Mouse (Mus musculus) midbrain, embryonic 12.5 days (tissue): ENCODE data around the gene Arhgef10l. TPM values are rescaled to one million over a fixed set of nuclear protein-coding genes. Genes with fewer than 3 reads are reported as not detected.

Experiments
- ATAC-seq: fragments of 200-750 bp; cut with Nextera tagmentation; 2 replicates; pipeline ENCODE4 v1.8.0; 2017; ENCODE audit warnings: low read depth, moderate TSS enrichment, moderate library complexity; ENCODE audit not compliant: low FRiP score
- H3K27ac ChIP-seq: fragments of 300-500 bp; sonication (generic); replicated peaks from 2 replicates; pipeline ENCODE4 v1.5.1; 2016; ENCODE audit warnings: mild to moderate bottlenecking
- H3K27me3 ChIP-seq: fragments of 300-500 bp; sonication (generic); 2 replicates; pipeline ENCODE4 v1.6.1; 2016; ENCODE audit warnings: mild to moderate bottlenecking
- H3K36me3 ChIP-seq: fragments of 300-500 bp; sonication (generic); 2 replicates; pipeline ENCODE4 v1.6.1; 2016
- H3K4me1 ChIP-seq: fragments of 300-500 bp; sonication (generic); 2 replicates; pipeline ENCODE4 v1.6.1; 2016
- H3K4me2 ChIP-seq: fragments of 300-500 bp; sonication (generic); replicated peaks from 2 replicates; pipeline ENCODE4 v1.6.1; 2016; ENCODE audit warnings: mild to moderate bottlenecking, moderate library complexity
- H3K4me3 ChIP-seq: fragments of 300-500 bp; sonication (generic); 2 replicates; pipeline ENCODE4 v1.5.1; 2016; ENCODE audit warnings: mild to moderate bottlenecking
- H3K9ac ChIP-seq: fragments of 300-500 bp; sonication (generic); replicated peaks from 2 replicates; pipeline ENCODE4 v1.6.1; 2016; ENCODE audit warnings: mild to moderate bottlenecking, moderate library complexity
- H3K9me3 ChIP-seq: fragments of 300-500 bp; sonication (generic); 2 replicates; pipeline ENCODE4 v1.6.1; 2016; ENCODE audit warnings: mild to moderate bottlenecking
- WGBS: fragments of 180-500 bp; shearing (Covaris S2); methylation state at CpG from one replicate; pipeline ENCODE4 v1.1.7; 2016; 5-methylcytosine and 5-hydroxymethylcytosine counted together
- polyA plus RNA-seq: library from polyadenylated mRNA; unstranded; fragments of >200 nt; fragmentation: Nextera tagmentation; extraction: Ambion mirVana; gene quantifications from 2 replicates; pipeline ENCODE4 v1.2.1, GENCODE M21; 2016

Gene Arhgef10l
- polyA plus RNA-seq = 34.2 and 36.5 TPM in 2 replicates

DNA sequence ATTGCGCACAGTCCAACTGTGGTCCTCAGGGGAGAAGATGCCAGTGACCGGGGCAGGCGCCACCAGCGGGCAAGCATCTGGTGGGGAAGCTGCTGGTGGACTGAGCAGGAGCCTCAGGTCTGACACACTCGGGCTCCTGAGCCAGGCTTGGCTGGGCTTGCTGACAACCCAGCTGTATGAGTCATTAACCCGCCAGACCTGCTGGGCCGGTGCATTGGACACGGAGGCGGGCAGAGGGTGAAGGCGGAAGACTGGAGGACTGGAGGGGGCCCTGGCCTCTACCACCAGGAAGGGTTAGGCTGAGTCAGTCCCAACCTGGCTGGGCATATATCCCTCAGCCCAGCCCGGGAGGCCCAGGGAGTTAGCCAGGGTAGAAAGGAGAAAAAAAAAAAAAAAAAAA lies at the start of gene Arhgef10l:
TSS of gene Arhgef10l (minus strand) at position 253 of the 400 bp plus-strand sequence.
- no peaks in the 10 kb centered on the region for H3K36me3 ChIP-seq
- no peaks in the 10 kb centered on the region for H3K27me3 ChIP-seq
- no peak within 1 kb of the TSS for H3K4me3 ChIP-seq
- no peak within 1 kb of the TSS for H3K27ac ChIP-seq
- H3K4me2 ChIP-seq = no peak within 1 kb of the TSS
- H3K4me1 ChIP-seq = peaks cover 14% of the 10 kb centered on the region
- WGBS = 81% methylated on average over 11 of the region's 11 CpGs
- no peak for ATAC-seq
- no peak within 1 kb of the TSS for H3K9ac ChIP-seq
- no peaks in the 10 kb centered on the region for H3K9me3 ChIP-seq

DNA sequence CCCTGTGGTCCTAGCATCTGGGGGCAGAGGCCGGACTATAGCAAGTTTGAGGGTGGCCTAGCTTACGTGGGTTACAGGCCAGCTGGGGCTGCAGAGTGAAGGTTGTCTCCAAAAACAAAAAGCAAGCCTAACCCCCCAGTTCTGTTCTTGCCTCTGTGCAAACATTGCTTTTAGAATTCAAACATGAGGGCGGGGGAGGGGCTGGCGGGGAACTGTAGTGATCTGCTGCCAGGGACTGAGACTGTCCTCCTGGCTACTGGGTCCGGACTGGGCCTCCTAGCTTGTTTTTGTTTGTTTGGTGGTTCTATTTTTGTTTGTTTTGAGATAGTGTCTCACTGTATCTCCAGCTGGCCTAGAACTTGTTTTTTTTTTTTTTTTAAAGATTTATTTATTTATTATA lies 48.8 kb upstream of the Arhgef10l start:
- Histone ChIP-seq H3K4me3 (no peak overlapping the region), H3K27ac (no peak overlapping the region), H3K27me3 (no peaks in the 10 kb centered on the region), H3K9ac (no peak overlapping the region; the same call in 1 of the 2 replicates), H3K4me2 (no peak overlapping the region), H3K9me3 (no peaks in the 10 kb centered on the region), H3K36me3 (peaks cover 94% of the 10 kb centered on the region), H3K4me1 (peaks cover 34% of the 10 kb centered on the region)
- 82% methylated on average over 5 of the region's 5 CpGs for WGBS
- no peak for ATAC-seq

DNA sequence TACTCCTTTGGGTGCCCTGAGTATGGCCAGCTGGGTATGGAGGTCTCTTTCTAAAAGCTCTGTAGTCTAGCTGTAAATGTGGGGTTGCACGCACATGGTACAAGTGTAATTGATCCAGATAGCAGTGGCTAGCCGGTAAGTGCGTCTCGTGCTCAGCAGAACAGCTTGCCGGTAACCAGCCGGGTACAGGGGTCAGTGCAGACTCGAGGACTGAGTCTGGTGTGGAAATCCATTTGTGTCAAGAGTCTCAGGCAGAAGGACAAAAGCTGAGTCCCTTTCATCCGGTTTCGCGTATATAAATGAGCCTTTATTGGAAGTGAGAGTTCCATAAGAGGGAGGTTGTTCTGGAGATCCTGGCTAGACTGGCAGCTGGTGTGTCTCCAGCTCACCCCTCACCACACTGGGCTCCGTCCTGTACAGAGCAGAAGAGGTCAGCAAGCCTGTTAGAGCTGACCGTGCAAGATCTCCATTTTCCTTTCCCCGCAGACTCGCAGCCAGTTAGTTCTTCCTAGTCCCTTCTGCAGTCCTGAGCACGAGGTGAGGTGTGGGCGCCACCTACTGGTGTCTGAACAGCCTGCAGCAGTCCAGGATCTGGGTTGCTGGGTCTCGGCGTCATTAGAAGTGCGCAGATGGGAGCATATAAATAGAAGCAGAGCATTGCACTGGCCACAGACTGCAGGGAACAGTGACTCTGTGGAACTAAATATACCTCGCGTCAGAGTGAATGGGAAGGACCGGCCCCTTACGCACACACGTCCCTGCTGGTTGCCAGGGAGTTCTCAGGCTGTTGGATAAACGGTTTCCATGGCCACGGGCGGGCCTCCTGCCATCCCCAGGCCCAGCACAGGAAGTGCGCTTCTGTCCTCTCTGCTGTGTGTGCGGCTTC lies 47.9 kb upstream of the Arhgef10l start:
- no peak overlapping the region for H3K4me2 ChIP-seq
- H3K9me3 ChIP-seq = no peaks in the 10 kb centered on the region
- H3K4me1 ChIP-seq = peaks cover 37% of the 10 kb centered on the region
- H3K4me3 ChIP-seq = no peak overlapping the region
- 38% methylated on average over 29 of the region's 29 CpGs for WGBS
- no peaks in the 10 kb centered on the region for H3K27me3 ChIP-seq
- H3K27ac ChIP-seq = peak overlapping the region; percentile 77
- no peak overlapping the region for H3K9ac ChIP-seq
- peaks cover 94% of the 10 kb centered on the region for H3K36me3 ChIP-seq
- ATAC-seq = peak; percentile 75

DNA sequence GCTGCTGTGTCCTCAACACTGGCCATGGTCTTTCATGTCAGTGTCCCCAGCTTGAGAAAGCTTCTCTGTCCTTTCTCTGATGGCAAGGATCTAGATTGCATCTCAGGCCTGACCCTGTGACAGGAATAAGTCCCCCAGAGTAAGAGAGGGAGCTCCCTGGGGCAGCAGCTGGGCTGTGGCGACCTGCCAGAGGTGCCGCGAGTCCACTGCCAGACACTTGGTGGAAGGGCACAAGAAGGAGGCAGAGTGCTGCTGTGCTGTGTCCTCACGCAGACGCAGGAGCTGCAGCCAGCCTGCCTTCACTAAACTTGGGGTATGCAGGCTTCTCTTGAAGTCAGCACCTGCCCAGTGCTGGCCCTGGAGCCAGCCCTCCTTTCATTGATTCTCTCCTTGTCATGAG lies 45.5 kb upstream of the Arhgef10l start:
- H3K9me3 ChIP-seq = no peaks in the 10 kb centered on the region
- WGBS = 93% methylated on average over 5 of the region's 5 CpGs
- peaks cover 47% of the 10 kb centered on the region for H3K4me1 ChIP-seq
- H3K4me2 ChIP-seq = no peak overlapping the region
- H3K27me3 ChIP-seq = no peaks in the 10 kb centered on the region
- H3K4me3 ChIP-seq = no peak overlapping the region
- peaks cover 96% of the 10 kb centered on the region for H3K36me3 ChIP-seq
- no peak for ATAC-seq
- no peak overlapping the region for H3K9ac ChIP-seq
- no peak overlapping the region; the same call in 1 of the 2 replicates for H3K27ac ChIP-seq

DNA sequence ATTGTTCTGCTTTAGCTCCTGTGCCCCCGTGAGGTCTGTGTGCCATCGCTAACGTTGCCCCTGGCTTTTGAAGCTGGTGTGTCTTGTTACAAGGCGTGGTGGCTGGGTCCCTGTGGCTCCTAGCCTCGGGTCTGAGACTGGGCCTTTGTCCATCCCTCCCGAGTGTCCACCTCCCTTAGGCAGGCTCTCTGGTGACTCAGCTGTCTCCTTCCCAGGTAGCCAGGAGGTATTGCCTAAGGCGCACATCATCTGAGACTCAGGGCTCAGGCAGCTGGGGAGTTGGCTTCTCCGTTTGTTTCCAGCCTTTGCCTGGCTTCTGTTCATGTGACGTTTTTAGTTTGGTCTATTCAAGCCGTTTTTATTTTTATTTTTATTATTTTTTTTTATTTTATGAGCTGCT lies 45.0 kb upstream of the Arhgef10l start:
- Histone ChIP-seq H3K4me2 (no peak overlapping the region), H3K36me3 (peaks cover 96% of the 10 kb centered on the region), H3K4me3 (no peak overlapping the region), H3K4me1 (peaks cover 49% of the 10 kb centered on the region), H3K27ac (no peak overlapping the region), H3K9me3 (no peaks in the 10 kb centered on the region), H3K9ac (no peak overlapping the region), H3K27me3 (no peaks in the 10 kb centered on the region)
- 80% methylated on average over 10 of the region's 10 CpGs for WGBS
- no peak for ATAC-seq

DNA sequence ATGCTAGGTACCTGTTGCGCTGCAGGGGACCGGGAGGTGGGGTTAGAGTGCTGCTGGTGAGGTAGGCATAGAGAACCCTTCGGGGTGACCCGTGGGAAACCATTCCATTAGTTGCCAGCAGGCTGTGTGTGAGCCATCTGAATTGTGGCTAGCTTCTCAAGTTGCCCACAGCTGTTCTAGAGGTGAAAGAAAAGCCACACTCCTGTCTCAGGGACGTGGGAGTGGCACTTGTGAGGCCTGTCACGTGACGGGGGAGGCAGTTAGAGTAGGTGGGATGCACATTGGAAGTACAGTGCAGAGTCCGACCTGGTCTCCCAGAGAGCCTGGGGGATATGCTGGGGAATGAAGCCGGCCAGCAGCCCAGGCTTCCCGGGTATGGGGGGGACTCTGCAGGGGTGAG lies 43.8 kb upstream of the Arhgef10l start:
- ATAC-seq = no peak
- Histone ChIP-seq H3K27ac (no peak overlapping the region), H3K4me2 (no peak overlapping the region), H3K36me3 (peaks cover 96% of the 10 kb centered on the region), H3K9me3 (no peaks in the 10 kb centered on the region), H3K9ac (no peak overlapping the region), H3K4me1 (peaks cover 60% of the 10 kb centered on the region), H3K4me3 (no peak overlapping the region), H3K27me3 (no peaks in the 10 kb centered on the region)
- 90% methylated on average over 10 of the region's 10 CpGs for WGBS

DNA sequence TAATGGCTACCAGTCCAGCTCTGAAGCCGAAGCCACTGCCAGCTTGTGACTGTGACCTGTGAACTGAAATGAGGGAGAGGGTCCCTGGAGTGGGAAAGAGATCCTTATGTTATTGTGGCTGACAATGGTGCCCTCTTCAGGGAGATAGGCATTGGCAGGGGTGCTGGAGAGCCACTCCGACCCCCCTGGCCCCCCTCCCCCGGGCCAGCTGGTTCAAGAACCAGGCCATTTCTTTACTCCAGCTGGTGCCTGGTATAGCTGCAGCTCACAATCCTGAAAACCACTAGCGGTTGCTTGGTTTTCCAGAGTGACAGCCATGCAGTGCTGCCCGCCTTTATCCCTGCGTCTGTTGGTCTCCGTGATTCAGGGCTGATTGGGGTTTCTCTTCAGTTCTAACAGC lies 43.3 kb upstream of the Arhgef10l start:
- no peak overlapping the region for H3K9ac ChIP-seq
- H3K27ac ChIP-seq = no peak overlapping the region; the same call in 1 of the 2 replicates
- H3K36me3 ChIP-seq = peaks cover 95% of the 10 kb centered on the region
- 89% methylated on average over 7 of the region's 7 CpGs for WGBS
- H3K9me3 ChIP-seq = no peaks in the 10 kb centered on the region
- ATAC-seq = no peak
- H3K4me2 ChIP-seq = no peak overlapping the region
- no peaks in the 10 kb centered on the region for H3K27me3 ChIP-seq
- H3K4me1 ChIP-seq = peaks cover 60% of the 10 kb centered on the region
- no peak overlapping the region for H3K4me3 ChIP-seq

DNA sequence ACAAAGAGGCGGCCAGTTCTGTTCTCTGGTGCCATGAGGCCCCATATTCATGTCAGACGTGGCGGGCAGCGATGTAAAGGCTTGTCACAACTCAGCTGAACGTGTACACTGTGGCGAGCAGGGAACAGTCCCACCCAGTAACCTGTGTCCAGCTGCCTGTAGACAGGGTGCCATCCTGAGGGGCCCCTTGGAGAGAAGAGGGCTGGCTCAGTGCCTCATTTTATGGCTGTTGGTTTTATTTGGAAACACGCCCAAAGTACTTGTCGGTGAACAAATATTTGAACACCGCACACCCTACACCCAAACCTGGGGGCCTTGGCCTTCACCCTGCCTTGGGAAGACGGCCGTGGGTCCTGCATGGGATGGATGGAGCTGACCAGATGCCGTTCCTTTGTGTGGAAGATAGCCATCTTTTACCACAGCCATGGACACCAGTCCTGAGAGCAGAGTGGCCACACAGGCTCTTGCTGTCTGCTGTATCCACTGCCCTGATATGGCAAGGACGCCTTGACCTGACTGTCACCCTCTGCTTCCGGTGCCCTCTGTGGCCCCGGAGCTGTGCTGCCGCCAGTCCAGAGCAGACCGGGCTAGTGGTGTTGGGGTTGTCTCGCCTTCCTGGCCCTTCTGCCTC lies 42.6 kb upstream of the Arhgef10l start:
- Histone ChIP-seq H3K36me3 (peaks cover 90% of the 10 kb centered on the region), H3K9ac (no peak overlapping the region), H3K4me2 (no peak overlapping the region), H3K9me3 (no peaks in the 10 kb centered on the region), H3K4me1 (peaks cover 61% of the 10 kb centered on the region), H3K27ac (no peak overlapping the region; the same call in 1 of the 2 replicates), H3K27me3 (no peaks in the 10 kb centered on the region), H3K4me3 (no peak overlapping the region)
- no peak for ATAC-seq
- WGBS = 88% methylated on average over 18 of the region's 18 CpGs

DNA sequence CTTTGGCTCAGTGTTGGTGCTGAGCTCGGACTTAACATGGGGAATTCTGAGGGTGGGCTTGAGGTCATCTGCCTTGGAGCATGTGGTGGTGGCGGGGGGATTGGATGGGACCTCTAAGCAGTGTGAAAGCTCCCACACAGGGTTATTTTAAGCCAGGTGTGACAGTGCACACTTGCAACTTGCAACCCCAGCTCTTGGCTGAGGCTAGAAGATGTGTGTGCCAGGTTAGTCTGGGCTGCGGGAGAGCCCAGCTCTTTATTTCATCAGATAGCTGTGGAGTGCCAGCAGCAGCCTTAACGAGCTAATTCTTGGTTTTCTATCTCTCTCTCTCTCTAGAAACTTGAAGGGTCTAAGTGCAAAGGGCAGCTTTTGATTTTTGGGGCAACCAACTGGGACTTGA lies 41.8 kb upstream of the Arhgef10l start:
- Histone ChIP-seq H3K9me3 (no peaks in the 10 kb centered on the region), H3K27ac (no peak overlapping the region), H3K9ac (no peak overlapping the region), H3K4me2 (no peak overlapping the region), H3K4me1 (peaks cover 57% of the 10 kb centered on the region), H3K4me3 (no peak overlapping the region), H3K36me3 (peaks cover 82% of the 10 kb centered on the region), H3K27me3 (no peaks in the 10 kb centered on the region)
- WGBS = 86% methylated on average over 4 of the region's 4 CpGs
- no peak for ATAC-seq

DNA sequence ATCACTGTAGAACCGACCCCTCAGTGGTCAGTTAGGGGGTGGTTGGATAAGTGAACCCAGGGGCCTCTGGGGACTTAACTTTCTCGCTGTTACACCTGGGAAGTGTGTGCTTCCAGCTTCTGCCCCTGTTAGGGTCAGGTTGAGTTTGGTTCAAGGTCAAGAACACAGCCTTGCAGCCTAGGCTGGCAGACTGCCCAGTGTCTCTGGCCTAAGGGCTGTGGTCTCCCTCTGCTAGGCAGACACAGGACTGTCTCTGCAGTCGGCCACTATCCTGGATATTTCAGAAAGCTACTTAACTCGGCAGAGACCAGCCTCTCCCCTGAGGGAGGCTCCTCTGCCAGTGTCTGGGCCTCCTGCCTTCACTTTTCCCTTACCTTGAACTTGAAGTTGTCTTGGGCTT lies 38.4 kb upstream of the Arhgef10l start:
- WGBS = 45% methylated on average over 4 of the region's 4 CpGs
- Histone ChIP-seq H3K4me3 (peak overlapping the region; percentile 97), H3K4me2 (peak overlapping the region; percentile 82), H3K27ac (peak overlapping the region; percentile 100), H3K36me3 (peaks cover 48% of the 10 kb centered on the region), H3K4me1 (peaks cover 57% of the 10 kb centered on the region), H3K27me3 (peaks cover 19% of the 10 kb centered on the region), H3K9ac (peak overlapping the region; percentile 99), H3K9me3 (no peaks in the 10 kb centered on the region)
- ATAC-seq = no peak

DNA sequence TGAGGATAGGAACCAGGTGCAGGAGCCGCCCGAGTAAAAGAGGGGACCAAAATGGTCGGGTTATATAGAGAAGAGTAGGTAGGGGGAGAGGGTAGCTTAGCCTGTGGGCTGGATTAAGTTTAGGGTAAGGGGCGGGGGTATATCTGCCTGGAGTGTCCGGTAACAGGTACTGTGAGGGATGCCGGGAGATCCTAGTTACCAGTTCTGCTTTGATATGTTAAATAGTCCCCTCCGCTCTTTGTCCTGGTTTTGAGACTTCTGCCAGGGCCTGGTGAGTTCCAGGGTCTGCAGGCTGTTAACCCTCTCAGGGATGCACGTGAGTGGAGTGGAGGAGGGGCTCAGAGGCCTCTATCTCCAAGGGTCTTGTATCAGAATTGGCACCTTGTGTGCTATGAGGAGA lies 37.8 kb upstream of the Arhgef10l start:
- peak; percentile 5; the same call in 1 of the 2 replicates for ATAC-seq
- peaks cover 43% of the 10 kb centered on the region for H3K36me3 ChIP-seq
- H3K4me1 ChIP-seq = peaks cover 54% of the 10 kb centered on the region
- peak overlapping the region; percentile 97 for H3K4me3 ChIP-seq
- peaks cover 25% of the 10 kb centered on the region for H3K27me3 ChIP-seq
- H3K27ac ChIP-seq = peak overlapping the region; percentile 100
- no peaks in the 10 kb centered on the region for H3K9me3 ChIP-seq
- H3K4me2 ChIP-seq = peak overlapping the region; percentile 82
- H3K9ac ChIP-seq = peak overlapping the region; percentile 99
- WGBS = 3% methylated on average over 8 of the region's 8 CpGs

DNA sequence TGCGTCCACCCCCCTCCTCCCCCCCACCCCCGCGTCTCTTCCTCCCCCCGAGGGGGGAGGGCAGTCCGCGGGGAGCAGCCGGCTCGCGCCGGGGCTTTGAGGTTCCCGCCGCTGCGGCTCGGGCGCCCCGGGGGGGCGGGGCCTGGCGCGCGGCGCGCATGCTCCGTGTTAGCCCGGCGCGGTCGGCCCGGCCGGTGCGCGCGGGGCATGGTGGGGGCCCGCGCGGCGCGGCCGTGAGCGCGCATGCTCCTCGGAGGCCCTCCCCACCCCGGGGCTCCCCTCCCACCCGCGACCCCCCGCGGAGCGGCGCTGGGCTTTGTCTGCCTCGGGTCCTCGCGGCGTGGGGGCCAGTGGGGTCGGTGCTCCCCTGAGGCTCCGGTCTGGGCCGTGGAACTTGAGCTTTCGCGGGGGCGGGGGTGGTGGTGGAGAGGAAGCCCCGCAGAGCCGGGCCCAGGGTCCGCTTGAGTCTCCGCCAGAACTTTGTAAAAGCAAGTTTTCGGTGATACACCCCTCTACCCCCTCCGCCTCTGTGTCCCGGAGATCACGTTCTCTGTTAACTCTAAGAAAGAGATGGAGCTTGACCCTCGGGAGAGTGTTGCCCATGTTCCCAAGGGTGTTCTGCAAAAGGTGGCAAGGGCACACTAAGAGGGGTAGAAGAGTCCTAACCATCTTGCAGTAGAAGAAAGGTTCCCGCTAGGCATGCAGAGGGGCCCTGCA lies 37.0 kb upstream of the Arhgef10l start:
- peaks cover 34% of the 10 kb centered on the region for H3K36me3 ChIP-seq
- peak overlapping the region; percentile 82 for H3K4me2 ChIP-seq
- peaks cover 50% of the 10 kb centered on the region for H3K4me1 ChIP-seq
- ATAC-seq = peak; percentile 77
- under 1% methylated on average over 27 of the region's 68 CpGs for WGBS
- peaks cover 33% of the 10 kb centered on the region for H3K27me3 ChIP-seq
- no peaks in the 10 kb centered on the region for H3K9me3 ChIP-seq
- peak overlapping the region; percentile 100 for H3K27ac ChIP-seq
- peak overlapping the region; percentile 99 for H3K9ac ChIP-seq
- peak overlapping the region; percentile 97 for H3K4me3 ChIP-seq
